Mouse (Mus musculus) heart, adult 11 months (tissue): Measurements from ENCODE around the gene Rbp7.

Experiments used
- DNase-seq: peaks from one replicate; pipeline ENCODE4 v3.0.0; 2022

Gene Rbp7

GRCm38 (mm10) chr4:149404640-149405465 lies 49.9 kb downstream of the Rbp7 start:
- DNase-seq, result no peak

- DNase-seq, result no peak
Observed at GRCm38 (mm10) chr4:149403037-149403436, 51.7 kb downstream of the Rbp7 start.

GRCm38 (mm10) chr4:149401591-149401982 lies 53.2 kb downstream of the Rbp7 start:
- peak; percentile 96 for DNase-seq

- no peak for DNase-seq
Observed at GRCm38 (mm10) chr4:149400878-149401590, 53.7 kb downstream of the Rbp7 start.
